Mouse (Mus musculus): ENCODE measurements at regions not wholly inside any gene's neighbourhood (a gene's known extent, or its start where the extent isn't known, plus 50 kb on each side); places are given as distances from the start of the nearest gene placed in this dataset.

DNA sequence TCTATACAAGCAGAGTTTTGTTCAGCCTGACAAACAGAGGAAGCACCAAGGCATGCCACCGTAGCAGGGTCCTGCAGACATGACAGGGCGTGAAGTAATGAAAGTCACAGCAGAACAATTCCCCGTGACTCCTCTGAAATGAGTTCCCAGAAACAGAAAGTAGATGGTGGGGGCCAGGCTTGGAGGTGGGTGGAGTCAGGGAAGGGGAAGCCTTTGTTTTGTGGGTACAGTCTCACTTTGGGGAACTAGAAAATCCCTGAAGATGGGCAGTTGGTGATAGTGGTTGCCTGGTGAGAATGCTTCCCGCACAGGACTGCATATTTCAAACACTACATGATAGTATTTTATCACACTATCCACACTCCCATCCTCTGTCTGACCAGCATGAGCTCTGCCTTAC is 100.4 kb upstream of the Afdn start:
- TF ChIP-seq CTCF (IDR thresholded peaks at IDR 0.05; ENCODE audit: borderline replicate concordance, control insufficient read depth, extremely low read depth, insufficient read depth, low read length, poor library complexity): no peak
- no peak for TF ChIP-seq POLR2A (IDR thresholded peaks at IDR 0.05; ENCODE audit: control insufficient read depth, extremely low read depth, insufficient read depth, low read length, poor library complexity)
